Mouse (Mus musculus): ENCODE measurements around the gene Smbd1.

The Smbd1 gene

DNA sequence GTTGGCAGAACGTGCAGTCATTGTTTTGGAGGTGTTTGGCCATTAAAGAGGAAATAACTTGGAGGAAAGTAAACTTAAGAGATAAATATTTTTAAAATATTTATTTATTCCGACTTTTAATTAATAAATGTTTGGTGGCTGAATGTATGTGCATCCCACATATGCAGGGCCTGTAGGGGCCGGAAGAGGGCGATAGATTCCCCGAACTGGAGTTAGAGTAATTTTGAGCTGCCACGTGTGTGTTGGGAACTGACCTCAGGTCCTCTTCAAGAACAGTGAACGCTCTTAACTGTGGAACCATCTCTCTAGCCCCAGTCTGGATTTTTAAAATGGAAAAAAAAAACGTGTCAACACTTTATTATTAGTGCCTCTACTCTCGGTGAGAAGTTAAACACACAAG, 3.1 kb upstream of the Smbd1 start:
- DNase-seq (ENCODE audit: low spot score) = no peak

DNA sequence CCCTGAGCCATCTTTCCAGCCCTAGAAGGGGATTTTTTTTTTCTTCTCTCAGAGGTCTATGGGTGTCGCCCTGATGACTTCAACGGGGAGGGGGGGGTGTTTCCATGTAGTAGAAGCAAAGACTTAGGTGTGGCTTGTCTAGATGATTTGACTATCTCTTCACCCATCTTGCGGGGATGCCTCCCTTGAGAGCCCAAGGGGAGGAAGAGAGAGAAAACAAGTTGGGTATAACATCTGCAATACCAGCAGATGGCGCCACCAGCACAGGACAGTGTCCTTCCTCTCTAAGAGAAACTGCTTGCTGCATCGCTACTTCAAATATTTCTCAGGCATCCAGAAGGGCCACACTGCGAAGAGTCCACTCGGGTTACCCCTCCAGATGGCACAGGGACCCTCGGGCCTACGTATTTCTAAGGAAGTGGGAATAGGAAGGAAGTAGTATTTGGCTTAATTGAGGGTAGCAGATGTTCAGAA, 2.6 kb upstream of the Smbd1 start:
- DNase-seq (ENCODE audit: low spot score) = peak; percentile 38

DNA sequence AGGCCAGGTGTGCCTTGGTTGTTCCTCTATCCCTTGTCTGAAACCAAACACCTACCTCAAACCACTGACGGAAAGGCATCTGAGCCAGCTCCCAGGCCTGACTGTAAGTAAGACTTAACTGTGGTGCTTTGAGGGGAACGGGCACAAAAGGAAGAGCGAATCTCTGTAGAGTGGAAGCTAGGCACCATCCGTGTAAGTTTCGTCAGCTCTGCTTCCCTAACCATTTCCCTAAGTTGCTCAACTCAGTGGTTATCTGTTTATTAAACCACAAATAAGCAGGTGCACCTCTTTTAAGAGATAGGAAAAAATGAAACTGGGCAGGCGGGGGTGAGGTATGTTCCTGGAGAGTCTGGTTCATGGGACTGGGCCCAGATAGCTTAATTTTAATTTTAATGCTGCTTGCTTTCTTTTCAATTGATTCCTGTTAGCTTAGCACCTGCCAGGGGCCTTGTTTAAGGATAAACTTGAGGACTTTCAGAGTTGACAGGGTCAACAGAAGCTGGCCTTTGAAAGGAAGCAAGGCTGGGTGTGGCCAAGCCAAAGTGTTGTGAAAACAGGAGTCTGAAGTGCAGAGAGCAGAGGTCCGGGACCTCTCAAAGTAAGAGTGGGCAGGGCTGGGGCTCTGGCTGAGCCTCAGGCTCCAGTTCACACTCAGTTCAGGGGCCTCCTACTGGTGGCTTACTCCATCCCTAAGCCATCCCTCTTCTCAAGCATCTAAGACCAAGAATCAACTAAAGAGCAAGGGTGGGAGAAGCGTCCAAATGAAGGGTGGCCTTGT, 2.7 kb downstream of the Smbd1 start:
- no peak for DNase-seq (ENCODE audit: low spot score)

DNA sequence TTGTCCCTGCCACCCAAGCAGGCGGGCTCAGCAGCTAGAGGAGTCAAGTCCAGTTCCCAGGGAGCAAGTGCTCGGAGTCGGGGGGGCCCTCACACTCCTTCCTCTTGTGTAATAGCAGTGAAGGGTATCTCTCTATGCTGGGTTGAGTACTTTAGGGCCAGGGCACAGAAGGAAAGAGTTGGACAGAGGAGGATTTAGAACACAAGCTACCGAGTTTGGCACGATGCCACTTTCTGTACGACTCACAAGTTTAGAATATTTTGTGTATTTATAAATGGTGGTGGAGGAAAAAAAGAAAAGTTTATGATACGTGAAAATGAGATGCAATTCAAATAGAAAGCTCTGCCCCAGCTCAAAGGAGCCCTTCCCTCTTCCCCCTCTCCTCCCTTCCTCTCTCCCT, 5.1 kb downstream of the Smbd1 start:
- DNase-seq (ENCODE audit: low spot score) = no peak

DNA sequence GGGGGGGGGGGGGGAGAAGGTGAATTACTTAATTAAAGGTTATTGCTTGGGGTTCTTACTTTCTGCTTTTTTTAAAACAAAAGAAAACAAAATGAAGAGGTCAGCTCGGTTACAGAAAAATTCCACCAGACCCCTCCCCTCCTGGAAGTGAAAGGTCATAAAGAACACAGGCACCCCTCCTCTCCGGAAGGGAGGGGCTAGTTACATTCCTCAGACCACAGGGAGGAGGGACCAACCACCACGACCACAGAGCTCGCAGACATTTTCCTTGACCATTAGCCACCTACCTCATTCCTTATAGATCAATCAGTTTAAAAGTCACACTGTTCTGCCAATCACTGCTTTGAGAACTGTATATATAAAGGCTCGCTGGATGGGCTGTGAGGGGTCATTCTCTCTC, 6.4 kb downstream of the Smbd1 start:
- DNase-seq (ENCODE audit: low spot score) = no peak

DNA sequence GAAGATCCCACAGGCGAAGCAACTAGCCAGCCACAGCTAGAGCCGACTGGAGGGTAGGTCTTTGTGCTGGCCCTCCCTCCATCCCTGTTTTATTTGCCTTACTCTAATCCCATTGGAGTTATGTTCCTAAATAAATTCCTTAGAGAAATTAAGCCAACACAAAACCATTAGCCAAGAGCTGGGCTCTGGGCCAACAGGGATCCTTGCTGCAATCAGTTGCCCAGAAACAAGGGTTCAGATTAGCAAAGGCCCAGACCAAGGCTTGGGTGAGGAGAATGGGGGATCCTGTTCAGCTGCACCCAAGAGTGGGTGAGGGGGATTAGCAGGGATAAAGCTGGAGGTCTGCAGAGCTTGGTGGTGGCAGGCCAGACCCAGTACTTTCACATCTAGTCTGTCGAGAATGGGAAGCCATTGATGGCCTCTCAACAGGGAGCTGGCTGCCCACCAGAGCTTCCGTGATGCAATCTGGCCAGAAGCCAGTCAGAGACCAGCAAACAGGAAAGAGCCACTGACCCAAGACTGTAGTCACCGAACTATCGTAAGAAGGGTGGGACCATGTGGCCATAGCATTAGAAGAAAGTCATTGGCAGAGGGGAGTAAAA, 6.9 kb downstream of the Smbd1 start:
- peak; percentile 56 for DNase-seq (ENCODE audit: low spot score)

DNA sequence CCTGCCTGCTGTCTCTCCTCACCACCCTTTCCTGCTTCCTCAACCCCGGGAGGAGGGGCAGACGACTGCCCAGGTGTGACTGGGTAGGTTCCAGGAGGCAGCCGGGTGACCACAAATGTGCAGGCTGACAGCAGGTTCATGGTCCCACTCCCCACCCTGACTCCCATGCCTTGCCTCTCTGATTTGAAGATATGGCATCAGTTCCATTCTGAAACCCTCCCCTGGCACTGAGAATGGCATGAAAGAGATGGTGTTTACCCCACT, 12.9 kb downstream of the Smbd1 start, which contains the start of gene Muc20:
TSS of gene Muc20 (minus strand) at position 10 of the 264 bp plus-strand sequence.
- no peak for DNase-seq (ENCODE audit: low spot score)

DNA sequence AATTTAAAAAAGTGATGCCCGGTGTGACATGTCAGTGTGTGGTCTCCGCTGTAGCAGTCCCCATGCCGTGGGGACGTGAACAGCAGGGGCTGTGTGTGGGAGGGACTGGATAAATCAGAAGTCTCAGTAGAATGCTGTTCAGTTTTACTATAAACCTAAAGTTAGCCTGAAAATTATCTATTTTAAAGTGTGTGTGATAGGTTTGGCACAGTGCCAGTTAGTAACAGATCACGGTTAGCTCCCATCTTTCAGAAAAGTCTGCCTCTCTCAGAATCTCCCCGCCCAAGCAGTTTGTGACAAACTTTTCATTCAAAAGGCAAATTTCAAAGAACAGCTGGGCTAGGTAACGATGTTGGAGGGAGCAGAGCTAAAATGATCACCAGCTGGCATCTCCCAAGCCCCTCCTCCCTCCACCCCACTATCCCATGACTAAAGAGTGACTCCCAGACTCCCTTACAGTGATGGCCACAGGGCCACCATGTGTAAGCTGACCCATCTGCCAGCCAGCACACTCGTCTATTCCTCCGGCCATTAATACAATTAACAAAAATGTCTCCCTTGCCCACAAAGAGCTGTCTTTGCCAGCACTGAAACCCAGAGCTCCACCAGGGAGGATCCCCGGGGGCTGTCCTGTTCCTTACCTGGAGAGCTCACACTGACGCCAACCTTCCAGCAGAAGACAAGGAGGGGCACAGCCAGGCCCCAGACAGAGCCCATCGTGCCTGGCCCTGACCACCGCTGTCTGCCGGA, 13.4 kb downstream of the Smbd1 start:
- no peak for DNase-seq (ENCODE audit: low spot score)

DNA sequence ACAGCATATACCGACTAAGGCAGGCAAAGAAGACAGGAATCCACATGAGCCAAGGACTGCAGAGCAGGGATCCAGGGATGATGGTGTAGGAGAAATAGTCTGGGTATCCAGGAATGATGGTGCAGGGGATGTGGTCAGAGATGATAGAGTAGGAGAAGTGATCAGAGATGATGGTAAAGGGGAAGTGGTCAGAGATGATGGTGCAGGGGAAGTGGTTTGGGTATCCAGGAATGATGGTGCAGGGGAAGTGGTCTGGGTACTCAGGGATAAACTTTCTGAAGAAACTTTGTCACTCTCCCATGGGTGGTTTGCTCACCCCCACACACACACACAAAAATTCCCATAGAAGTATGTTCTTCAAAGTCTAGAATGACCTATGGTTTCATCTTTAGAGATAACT, 15.1 kb downstream of the Smbd1 start:
- DNase-seq (ENCODE audit: low spot score) = no peak

DNA sequence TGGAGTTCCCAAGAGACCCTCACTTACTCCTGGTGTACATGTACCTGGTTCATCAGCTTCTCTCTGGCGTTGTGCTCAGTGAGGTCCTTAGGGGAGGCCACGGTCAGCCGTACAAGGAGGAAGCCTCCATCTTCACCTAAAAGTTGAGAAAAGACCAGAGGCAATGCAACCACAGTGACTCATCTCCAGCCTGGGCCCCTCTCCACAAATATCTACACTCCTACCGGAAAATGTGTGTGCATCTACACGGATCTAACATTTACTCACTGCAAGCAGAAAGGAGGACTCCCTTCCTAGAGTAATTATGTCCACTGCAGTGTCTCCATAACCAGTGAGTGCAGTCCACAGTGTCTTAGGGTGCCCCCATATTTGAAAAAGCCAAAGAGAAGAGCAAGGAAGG, 20.2 kb downstream of the Smbd1 start:
- DNase-seq (ENCODE audit: low spot score) = no peak

DNA sequence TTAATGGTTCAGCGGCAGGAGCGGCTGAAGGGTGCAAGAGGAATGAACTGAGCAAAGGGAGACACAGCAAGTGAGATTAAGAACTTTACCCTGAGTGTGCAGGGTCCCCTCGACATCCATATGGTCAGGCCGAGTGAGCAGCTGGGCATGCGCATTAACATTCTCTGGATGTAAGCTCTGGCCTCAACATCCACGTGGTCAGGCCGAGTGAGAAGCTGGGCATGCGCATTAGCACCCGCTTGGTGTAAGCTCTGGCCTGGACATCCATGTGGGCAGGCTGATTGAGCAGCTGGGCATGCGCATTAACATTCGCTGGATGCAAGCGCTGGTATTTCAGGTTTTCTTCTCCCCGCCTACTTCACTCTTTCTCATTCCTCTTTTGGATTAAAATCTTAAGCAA, 25.4 kb downstream of the Smbd1 start:
- no peak for DNase-seq (ENCODE audit: low spot score)

DNA sequence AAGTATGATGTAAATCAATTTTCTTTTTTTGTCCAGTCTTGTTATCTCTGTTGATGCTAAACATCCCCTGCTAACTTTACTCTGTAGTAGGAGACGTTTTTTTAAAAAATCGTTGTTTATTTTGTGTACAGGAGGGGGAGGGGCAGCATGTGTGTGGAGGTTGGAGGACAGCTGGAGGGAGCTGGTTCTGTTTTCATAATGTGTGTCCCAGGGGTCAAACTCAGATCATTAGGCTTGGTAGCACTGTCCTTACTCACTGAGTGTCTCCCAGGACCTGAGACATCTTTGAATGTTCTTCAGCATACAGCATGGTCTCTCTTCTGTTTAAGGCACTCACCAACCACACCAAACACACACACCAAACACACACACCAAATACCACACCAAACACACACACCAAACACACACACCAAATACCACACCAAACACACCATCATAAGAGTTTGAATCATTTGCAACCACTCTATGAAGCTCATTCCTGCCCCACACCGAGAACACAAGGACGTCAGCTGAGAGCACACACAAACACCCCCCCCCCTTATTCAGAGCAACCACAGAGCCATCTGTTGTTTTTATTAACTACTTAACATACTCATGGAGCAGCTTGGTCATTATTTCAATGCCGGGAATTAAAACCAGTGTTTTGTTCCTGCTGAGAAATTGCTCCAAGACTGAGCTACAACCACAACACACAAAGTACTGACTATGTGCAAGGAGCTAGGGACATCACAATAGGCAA, 26.8 kb downstream of the Smbd1 start:
- no peak for DNase-seq (ENCODE audit: low spot score)

DNA sequence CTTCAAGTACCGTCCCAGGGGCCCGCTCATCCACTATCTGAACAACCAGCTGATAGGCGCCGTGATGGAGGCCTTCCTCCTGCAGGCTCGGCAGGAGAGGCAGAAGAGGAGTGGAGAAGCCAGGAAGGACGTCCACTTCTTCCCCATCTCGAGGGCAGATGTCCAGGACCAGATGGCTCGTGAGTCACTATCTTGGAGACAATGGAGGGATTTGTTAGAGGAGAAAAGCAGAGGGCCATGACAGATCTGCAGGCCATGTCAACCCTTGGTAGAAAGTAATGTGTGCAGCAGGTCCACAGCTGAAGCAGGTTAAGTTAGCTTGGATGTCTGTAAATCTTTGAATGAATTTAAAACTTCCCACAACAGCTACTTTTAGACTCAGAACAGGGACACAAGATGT, 31.3 kb downstream of the Smbd1 start:
- no peak for DNase-seq (ENCODE audit: low spot score)

DNA sequence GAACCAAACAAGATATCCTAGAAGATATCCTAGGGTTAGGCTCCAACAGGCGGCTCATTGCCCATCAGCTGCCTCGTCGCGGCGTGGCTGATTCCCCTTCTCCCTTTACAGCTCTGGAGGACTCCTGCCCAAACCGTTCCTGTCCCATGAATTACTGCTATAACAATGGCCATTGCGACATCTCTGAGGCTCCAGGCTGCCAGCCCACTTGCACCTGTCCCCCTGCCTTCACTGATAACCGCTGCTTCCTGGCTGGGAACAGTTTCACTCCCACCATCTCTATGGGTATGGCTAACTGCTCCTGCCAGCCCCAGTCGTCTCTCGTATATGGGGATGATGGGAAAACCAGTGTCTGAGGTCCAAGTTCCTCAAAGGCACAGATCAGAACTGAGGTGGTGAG, 33.6 kb downstream of the Smbd1 start:
- no peak for DNase-seq (ENCODE audit: low spot score)

DNA sequence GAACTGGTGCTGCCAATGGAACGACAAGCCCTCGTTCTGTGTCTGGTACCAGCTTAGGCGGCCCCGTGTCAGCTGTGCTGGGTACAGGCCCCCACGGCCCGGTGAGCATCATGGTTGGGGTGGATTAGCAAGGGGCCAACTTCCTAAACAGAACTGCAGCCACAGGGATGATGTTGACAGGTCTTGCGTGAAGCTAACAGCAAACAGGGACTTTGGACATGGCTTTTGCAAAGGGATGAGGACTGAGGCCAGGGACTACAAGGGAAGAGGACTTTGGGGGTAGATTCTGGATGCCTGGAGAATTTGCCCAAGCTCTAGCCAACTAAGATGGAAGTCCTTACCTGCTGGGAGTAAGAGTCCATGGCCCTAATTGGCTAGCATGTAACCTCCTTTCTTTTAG, 43.4 kb downstream of the Smbd1 start:
- no peak for DNase-seq (ENCODE audit: low spot score)

DNA sequence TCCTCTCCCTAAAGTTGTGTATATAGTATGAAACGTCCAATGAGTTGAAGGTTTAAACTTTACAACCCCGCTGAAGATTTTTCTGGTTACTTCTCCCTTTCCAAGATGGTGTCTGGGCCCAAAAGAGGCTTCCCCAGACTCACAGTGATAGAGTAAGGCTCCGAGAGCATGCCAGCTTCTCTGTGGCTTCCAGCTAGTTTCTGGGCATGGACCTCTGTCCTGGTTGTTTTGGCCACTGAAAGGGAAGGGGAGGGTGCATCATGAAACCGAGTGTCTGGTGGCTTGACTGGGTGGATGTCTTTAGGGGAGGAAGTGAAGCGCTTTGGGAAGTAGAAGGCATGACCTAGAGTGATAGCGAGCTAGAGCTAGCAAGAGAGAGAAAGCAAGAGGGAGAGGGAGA, 45.3 kb downstream of the Smbd1 start:
- no peak for DNase-seq (ENCODE audit: low spot score)

DNA sequence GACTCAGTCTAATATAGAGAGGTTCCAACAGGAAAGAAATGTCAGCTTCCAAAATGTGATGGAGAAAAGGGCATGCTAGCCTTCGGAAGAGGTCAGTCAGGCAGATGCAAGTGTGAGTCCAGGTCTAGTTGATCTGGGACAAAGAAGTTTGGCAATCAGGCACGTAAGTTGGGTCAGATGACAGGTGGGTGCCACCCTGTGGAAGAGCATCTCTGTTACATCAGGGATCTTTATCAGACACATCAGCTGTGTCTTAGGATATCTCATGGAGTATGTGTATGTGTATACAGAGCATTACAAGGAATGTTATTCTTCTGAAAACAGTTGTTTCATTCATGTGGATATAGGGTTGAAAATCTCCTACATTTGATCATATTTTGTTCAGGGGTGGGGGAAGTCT, 45.7 kb downstream of the Smbd1 start:
- no peak for DNase-seq (ENCODE audit: low spot score)
